Mouse (Mus musculus) kidney, postnatal 4 days (tissue): ENCODE measurements around the gene Slc50a1.

Source experiments
- DNase-seq, 2 experiments: peaks; one replicate each; pipeline ENCODE4 v3.0.0; 2021; ENCODE audit warnings: mixed read lengths in 2 of 2

Slc50a1 gene

GRCm38 (mm10) chr3:89259076-89259475 is 11.3 kb downstream of the Slc50a1 start, which contains the start of gene Dpm3:
Dpm3 (plus strand) TSS chr3:89259358.
- DNase-seq = no peak

GRCm38 (mm10) chr3:89256177-89256576 is 14.2 kb downstream of the Slc50a1 start:
- no peak for DNase-seq

- DNase-seq = no peak
Observed at GRCm38 (mm10) chr3:89254994-89255393, 15.4 kb downstream of the Slc50a1 start.

- peak; percentile 74 to 84 for DNase-seq
Observed at GRCm38 (mm10) chr3:89251365-89251895, 18.9 kb downstream of the Slc50a1 start.

GRCm38 (mm10) chr3:89250435-89251040 is 19.8 kb downstream of the Slc50a1 start:
- DNase-seq = peak; percentile 80 to 86

GRCm38 (mm10) chr3:89247466-89247865 is 22.9 kb downstream of the Slc50a1 start:
- DNase-seq = no peak

- peak; percentile 91 to 95 for DNase-seq
Observed at GRCm38 (mm10) chr3:89246261-89247100, 23.9 kb downstream of the Slc50a1 start, which contains the start of gene Trim46. Trim46 (minus strand) TSS chr3:89246309.

- peak; percentile 46 to 61 for DNase-seq
Observed at GRCm38 (mm10) chr3:89245688-89246171, 24.6 kb downstream of the Slc50a1 start, which contains the start of gene Krtcap2. Krtcap2 (plus strand) TSS chr3:89245966.

- peak; percentile 62 to 72 for DNase-seq
Observed at GRCm38 (mm10) chr3:89244982-89245687, 25.2 kb downstream of the Slc50a1 start.

GRCm38 (mm10) chr3:89244158-89244981 is 26.0 kb downstream of the Slc50a1 start:
- peak; percentile 63 to 72 for DNase-seq

- peak; percentile 70 to 82 for DNase-seq
Observed at GRCm38 (mm10) chr3:89243609-89244008, 26.8 kb downstream of the Slc50a1 start.

- DNase-seq = peak; percentile 76 to 84
Observed at GRCm38 (mm10) chr3:89242331-89242895, 28.0 kb downstream of the Slc50a1 start.

- DNase-seq = peak in 1 of 2 experiments; percentile 51
Observed at GRCm38 (mm10) chr3:89238494-89238893, 31.9 kb downstream of the Slc50a1 start.

GRCm38 (mm10) chr3:89237682-89238081 is 32.7 kb downstream of the Slc50a1 start:
- no peak for DNase-seq

- DNase-seq = no peak
Observed at GRCm38 (mm10) chr3:89236516-89236915, 33.9 kb downstream of the Slc50a1 start.

- DNase-seq = peak in 1 of 2 experiments; percentile 56
Observed at GRCm38 (mm10) chr3:89233562-89234110, 36.7 kb downstream of the Slc50a1 start.

GRCm38 (mm10) chr3:89232614-89233013 is 37.8 kb downstream of the Slc50a1 start:
- DNase-seq = no peak

- DNase-seq = no peak
Observed at GRCm38 (mm10) chr3:89231772-89232275, 38.5 kb downstream of the Slc50a1 start.

- no peak for DNase-seq
Observed at GRCm38 (mm10) chr3:89231345-89231744, 39.0 kb downstream of the Slc50a1 start.

GRCm38 (mm10) chr3:89230561-89230960 is 39.8 kb downstream of the Slc50a1 start:
- DNase-seq = no peak

GRCm38 (mm10) chr3:89229276-89229675 is 41.1 kb downstream of the Slc50a1 start:
- DNase-seq = no peak
